Mouse (Mus musculus): ENCODE measurements around the gene Rhcg. TPM values are rescaled to one million over a fixed set of nuclear protein-coding genes. Genes with fewer than 3 reads are reported as not detected.
A peak's percentile ranks its signal among the peaks of the same experiment; 100 is the strongest.

Rhcg gene
- total RNA-seq (2014; fragmentation: Nextera tagmentation): not detected in 2 replicates
- not detected in 2 replicates for total RNA-seq (2017)

DNA sequence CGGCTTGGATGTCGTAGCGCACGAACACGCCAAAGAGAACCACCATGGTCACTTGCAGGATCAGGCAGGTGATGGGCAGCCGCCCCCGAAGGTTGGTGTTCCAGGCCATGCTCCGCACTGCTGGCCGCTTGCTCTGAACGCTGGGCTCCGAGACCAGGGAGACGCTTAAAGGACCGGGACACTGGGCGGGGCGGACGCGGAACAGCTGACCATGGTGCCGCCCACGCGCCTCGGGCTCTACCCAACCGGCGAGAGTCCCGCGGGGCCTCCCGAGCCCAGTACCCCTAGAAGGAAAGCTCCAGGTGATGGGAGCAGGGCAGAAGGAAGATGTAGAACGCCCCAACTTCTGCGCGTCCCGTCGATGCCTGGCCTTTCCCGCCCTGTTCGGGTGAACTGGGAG is at the start of gene Rhcg:
Rhcg (minus strand) TSS at position 240 of the 400 bp plus-strand sequence.
- ATAC-seq (replicated peaks; ENCODE audit: low FRiP score, low TSS enrichment, poor library complexity, severe bottlenecking): no peak

DNA sequence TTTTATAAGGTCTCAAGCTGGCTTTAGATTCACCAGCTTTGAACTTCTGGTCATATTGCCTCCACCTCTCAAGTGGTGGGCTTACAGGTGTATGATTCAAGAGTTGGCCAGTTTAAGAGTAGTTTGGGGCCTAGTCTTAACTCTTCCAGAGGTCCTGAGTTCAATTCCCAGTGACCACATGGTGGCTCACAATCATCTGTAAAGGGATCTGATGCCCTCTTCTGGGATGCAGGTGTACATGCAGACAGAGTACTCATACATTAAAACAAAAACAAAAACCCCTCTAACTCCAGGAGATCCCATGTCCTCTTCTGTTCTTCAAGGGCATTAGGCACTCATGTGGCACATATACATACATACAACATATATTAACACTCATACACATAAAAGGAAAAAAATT is 49.2 kb upstream of the Rhcg start:
- no peak for ATAC-seq (replicated peaks; ENCODE audit: low FRiP score, low TSS enrichment, poor library complexity, severe bottlenecking)

DNA sequence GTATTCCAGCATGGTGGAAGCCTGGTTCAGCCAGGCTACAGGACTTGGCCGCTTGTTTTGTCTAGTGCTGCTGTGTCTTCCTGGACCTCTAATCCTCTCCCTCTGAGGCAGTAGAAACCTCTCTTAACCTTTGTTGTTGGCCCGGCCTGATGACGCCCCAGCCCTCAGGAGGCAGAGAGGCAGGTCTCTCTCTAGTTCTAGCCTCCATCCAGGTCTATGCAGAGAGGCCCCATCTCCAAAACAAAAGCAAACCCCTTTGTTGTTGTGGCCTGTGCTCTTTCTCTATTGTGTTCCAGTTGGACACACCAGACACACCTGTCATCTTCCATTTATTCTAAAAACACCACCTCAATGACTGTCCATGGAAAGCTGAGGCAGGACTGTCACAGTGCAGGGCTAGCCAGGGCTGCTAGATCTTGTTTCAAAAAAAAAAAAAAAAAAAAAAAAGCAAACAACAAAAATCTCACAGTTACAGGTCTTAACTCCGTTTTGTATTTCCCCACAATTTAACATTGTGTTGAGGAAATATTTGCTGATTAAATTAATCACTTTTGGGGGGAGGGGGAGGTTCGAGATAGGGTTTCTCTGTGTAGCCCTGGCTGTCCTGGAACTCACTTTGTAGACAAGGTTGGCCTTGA is 43.9 kb upstream of the Rhcg start:
- no peak for ATAC-seq (replicated peaks; ENCODE audit: low FRiP score, low TSS enrichment, poor library complexity, severe bottlenecking)

DNA sequence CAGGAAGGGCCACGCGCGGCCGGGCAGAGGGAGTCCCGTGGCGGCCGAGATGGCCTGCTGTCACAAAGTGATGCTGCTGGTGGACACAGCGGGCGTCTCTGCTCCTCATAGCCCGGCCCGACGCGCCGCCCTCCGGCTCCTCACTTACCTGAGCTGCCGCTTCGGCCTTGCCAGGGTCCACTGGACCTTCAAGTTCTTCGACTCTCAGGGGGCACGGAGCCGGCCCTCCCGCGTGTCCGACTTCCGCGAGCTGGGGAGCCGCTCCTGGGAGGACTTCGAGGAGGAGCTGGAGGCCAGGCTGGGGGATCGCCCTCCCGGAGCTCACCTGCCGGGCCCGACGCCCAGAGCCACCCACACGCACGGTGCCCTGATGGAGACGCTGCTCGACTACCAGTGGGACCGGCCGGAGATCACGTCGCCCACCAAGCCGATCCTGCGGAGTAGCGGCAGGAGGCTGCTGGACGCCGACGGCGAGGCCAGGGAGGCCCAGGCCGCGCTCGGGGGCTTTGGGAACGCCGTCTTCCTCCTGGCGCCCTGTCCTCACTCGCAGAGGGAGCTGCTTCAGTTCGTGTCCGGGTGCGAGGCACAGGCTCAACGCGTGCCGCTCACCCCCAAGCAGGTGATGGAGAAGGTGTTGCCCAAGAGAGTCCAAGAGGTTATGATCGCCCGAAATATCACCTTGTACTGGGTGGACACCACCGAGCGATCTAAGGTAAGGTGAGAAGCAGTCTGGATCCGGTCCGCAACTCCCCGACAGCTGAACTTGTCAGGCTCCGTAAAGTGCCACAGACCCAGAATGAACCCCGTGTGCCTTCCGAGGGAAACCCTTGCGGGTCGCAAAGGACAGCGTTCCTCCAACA is 43.1 kb upstream of the Rhcg start:
- no peak; the same call in 1 of the 2 replicates for ATAC-seq (replicated peaks; ENCODE audit: low FRiP score, low TSS enrichment, poor library complexity, severe bottlenecking)

DNA sequence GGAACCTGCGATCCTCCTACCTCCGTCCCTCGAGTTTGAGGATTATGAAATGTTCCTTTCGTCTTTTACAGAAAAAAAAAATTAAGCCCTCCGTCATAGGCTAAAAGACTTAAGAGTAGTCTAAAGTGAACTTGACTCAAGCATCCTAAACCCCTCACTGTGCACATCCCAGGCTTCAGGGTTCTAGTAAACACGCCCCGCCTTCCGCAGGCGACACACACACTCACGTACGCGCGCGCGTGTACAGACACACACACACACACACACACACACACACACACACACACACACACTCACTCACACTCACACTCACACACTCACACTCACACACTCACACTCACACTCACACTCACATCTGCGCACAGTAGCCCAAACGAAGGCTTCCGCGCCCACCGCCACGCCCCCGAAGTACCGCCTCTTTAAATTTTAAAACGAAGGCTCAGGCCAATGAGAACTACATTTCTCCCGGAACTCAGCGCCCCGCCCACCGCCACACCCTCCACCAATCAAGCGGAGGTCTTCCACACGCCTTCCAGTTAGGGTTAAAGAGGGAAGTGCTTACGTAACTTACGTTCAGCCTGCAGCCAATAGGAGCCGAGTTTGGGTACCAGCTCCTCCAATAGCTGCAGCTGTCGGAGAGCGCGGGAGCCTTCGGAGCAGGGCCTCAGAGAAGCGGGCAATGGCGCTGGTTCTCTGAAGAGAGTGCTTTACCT is 42.3 kb upstream of the Rhcg start, which contains the start of gene Ticrr:
Ticrr (plus strand) TSS at position 619 of the 713 bp plus-strand sequence.
- ATAC-seq (replicated peaks; ENCODE audit: low FRiP score, low TSS enrichment, poor library complexity, severe bottlenecking): peak; percentile 99

DNA sequence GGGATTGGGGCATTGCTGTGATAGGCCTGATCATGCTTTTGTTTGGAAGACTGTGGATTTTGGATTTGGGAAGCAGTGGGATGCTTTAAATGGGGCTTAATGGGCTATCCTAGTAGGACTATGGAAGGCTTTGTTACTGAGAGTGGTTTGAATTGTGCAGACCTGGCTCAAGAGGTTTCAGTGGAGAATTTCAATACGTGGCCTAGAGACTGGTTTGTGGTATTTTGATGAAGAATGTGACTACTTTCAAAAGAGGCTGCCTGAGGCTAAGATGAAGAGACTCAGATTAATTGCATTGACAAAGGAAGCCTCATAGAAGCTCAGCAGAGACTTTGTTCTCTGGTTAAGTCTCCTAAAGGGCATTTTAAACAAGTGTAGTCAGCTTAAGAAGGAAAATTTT is 37.1 kb upstream of the Rhcg start:
- ATAC-seq (replicated peaks; ENCODE audit: low FRiP score, low TSS enrichment, poor library complexity, severe bottlenecking): no peak

DNA sequence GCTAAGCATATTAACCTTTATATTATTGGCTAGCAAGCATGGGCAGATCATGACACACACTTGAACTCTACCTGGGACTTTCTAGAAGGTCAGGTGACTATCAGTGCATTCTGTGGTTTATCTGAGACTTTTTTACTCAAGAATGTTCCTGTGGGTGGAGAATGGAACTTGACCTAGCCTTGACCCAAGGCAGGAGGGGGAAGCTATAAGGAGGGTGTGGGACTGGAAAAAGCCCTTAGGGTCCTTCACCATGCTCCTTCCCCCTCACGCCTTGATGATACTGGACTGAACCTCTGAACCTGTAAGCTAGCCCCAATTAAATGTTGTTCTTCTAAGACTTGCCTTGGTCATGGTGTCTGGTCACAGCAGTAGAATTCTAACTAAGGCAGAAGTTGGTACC is 36.7 kb upstream of the Rhcg start:
- no peak for ATAC-seq (replicated peaks; ENCODE audit: low FRiP score, low TSS enrichment, poor library complexity, severe bottlenecking)

DNA sequence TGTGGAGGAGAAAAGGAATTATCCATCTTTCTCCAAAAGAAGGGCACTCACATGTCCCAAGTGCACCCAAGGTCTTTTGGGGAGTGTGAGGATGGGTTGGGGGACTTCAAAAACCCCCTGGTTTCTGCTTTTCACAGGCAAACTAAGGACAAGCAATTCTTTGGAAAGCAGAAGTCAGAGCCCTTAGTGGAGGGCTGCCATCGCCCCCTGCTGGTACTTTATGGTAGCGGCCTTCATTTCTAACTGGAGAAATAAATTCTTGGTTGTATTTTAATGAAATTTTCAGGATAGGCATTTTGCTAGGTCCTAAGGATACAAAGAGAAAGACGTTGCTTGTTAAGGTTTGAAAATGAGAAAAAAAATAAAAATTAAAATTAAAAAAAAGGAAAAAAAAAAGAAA is 31.5 kb upstream of the Rhcg start:
- no peak for ATAC-seq (replicated peaks; ENCODE audit: low FRiP score, low TSS enrichment, poor library complexity, severe bottlenecking)

DNA sequence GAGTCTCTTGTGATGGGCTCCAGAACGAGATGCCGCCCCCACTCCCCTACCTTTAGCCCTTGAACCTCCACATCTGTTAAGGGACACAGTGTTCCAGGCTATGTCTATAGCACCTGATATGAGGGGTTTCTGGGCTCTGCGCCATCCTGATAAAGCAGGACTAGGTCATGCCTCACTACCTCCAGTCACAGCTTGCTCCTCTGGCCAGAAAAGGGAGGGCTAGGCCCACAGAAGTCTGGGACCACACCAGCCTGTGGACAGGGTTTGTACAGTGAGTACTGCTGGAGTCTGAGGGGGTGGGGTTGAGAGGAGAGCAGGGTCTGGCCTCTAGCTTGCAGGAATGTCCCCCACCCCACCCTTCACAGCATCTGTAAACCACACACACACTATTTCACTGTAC is 29.8 kb upstream of the Rhcg start:
- no peak for ATAC-seq (replicated peaks; ENCODE audit: low FRiP score, low TSS enrichment, poor library complexity, severe bottlenecking)

DNA sequence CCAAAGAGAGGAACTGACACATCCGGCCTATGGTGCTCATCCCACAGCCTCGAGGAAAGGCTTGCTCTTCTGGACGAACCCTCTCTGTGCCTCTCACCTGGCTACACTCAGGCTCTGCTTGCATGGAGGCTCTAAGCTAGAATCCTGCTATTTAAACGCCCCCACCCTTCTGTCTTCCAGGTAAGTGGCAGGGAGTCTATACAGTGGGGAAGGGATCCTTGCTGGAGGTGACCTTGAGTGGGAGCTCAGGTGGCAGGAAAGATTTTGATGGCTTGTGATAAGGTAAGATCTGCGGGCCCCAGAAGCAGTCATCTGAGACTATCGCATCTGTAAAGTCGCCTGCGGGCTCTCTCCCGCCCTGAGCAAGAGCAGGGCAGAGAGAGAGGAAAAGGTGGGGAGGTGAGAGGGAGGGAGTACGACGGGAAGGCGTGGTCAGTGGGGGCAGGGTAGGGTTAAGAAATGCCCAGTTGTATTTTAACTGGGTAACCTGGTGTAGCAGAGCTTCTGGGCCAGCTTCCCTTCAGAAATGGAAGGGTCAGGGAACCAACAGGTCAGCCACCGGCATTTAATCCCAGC is 14.4 kb upstream of the Rhcg start:
- ATAC-seq (replicated peaks; ENCODE audit: low FRiP score, low TSS enrichment, poor library complexity, severe bottlenecking): no peak

DNA sequence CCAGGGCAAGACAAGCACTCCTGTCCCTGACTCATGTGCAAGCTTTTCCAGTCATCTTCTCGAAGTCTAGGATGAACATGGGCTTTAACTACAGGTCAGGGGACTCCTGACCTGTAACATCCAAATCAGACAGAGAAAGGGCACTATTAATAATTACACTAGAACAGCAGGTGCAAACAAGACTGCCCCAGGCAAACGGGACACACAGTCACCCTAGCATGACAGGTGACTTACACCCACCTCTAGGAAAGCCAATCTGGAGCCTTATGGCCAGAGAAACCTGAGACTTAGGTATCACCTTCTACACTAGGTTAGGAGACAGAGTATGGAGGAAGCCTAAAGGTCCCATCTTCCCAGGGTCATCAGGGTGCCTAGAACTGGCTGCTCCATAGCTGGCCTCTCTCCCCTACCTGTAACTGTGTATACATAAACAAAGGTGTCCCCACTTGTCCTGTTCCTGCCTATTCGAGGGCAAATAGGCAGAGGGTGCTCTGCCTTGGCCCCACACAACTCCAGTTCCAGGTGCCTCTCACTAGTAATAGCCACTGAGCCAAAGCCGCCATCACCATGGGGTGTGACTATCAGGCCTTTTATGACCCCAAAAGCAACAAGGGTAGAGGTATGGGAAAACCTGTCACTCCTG is 10.9 kb upstream of the Rhcg start:
- no peak for ATAC-seq (replicated peaks; ENCODE audit: low FRiP score, low TSS enrichment, poor library complexity, severe bottlenecking)

DNA sequence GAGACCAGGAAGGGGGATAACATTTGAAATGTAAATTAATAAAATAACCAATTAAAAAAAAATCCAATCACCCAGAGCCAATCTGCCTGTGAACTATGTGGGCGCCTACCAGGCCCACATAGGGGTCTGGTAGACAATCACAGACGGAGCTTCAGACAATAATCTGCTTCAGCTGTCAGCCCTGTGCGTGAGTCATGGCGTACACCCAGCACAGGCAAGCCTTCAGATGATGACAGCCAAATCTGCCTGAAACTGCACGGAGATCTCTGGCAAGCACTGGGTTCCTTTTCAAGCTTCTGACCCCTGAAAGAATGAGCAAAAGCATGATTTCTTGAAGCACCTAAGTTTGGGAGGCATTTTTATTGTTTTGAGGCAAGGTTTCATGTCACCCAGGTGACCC is 8.7 kb upstream of the Rhcg start:
- no peak for ATAC-seq (replicated peaks; ENCODE audit: low FRiP score, low TSS enrichment, poor library complexity, severe bottlenecking)

DNA sequence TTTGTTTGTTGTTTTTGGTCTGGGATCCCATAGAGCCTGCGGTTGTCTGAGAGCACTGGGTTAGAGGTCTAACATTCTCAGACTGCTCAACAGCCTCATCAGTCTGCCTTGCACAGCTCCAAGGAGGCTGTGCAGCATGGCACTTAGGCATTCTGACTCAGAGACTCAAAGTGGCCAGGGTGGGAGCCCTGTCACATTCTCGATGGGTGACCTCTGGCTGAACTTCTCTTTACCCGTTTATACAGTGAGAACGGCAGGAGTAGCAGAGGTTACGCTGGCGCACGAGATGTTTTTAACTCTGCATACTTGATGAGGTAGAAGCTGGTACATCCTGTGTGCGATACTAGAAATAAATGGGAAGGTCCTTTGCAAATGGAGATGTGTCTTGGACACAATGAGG is 5.6 kb upstream of the Rhcg start:
- ATAC-seq (replicated peaks; ENCODE audit: low FRiP score, low TSS enrichment, poor library complexity, severe bottlenecking): no peak

DNA sequence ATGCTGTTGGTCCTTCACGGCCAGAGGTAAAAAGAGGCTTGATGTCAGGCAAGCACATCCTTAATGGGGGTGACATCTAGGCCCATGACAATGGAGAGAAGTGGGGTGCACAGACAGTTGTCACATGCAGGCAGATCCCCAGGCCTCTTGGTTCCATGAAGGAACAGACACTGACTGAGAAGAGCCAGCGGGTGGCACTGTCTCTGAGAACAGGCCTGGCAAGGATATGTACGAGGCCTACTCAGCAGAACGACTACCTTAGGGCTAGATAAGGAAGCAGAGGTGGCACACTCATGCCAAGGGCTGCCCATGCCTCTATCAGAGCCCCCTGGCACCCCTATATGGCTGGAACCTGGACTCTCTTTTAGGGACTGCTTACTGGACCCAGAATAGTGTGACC is 2.0 kb upstream of the Rhcg start:
- no peak for ATAC-seq (replicated peaks; ENCODE audit: low FRiP score, low TSS enrichment, poor library complexity, severe bottlenecking)

DNA sequence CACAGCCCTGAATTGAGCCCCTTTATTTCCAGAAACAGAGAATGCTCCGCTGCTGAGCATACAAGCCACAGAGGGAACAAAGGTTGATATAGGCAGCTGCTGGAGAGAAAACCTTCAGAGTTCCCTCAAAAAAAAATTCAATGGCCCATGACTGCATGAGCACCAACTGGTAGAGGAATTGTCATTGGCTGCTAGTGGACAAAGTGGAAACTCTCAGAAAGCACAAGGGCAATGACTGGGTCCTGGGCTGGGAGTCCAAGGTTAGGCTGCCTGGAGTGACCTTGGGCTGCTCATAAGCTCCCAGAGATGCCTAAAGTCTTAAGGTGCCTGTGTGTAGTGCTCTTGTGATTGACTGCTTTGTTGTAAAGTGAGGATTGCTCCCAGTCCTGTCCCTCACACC is 1.5 kb downstream of the Rhcg start:
- no peak for ATAC-seq (replicated peaks; ENCODE audit: low FRiP score, low TSS enrichment, poor library complexity, severe bottlenecking)

DNA sequence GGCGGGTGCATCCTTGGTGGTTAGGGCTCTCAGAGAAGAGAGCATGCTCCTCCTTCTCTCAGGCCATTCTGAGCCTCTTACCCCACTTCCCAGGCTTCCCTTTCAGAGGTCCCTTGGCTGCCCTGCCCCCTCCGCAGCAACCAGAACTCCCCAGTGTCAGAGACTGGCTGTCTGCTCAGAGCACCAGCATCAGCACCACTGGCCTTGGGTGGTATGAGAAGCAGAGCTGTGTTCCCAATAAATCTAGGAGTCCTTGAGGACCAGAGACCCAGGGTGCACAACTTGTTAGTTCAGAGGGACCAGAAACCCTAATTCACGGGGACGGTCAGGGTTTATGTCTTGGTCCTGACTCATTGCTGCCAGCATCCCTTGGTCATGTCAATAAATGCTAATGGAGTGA is 2.4 kb downstream of the Rhcg start:
- no peak for ATAC-seq (replicated peaks; ENCODE audit: low FRiP score, low TSS enrichment, poor library complexity, severe bottlenecking)

DNA sequence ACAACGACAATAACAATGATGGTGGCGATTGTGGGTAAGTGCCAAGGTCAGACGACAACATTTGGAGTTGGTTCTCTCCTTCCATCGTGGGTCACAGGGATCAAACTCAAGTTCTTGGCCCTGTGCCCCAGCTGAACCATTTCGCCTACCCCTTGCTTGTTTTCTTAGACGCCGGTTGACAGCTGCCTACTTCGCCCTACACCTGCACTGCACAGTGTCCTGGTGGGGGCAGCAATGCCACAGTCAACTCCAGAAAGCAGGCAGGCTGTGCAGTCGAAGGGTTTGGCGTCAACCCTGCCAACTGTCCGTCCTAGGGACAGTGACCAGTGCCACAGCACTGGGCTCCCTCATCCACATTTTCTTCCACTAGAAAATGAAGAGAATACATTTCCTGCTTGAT is 4.1 kb downstream of the Rhcg start:
- ATAC-seq (replicated peaks; ENCODE audit: low FRiP score, low TSS enrichment, poor library complexity, severe bottlenecking): no peak

DNA sequence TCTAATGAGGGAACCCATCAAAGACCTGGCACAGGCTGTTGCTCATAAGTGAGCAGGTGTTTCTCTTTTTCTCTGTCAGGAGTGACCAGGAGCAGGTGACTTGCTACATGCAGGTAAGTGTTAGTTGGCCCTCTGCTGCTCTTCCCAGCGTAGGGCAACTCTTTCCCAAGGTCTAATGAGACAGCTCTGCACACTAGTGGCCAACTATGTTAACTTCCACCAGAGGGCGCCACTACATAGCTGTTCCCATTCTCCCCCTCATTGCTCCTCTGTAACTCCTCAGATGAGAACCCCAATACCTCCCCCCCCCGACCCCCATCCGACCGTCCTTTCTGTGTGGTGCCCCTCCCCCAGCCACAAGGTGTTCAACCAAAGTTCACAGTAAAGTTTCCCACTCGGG is 4.7 kb downstream of the Rhcg start:
- ATAC-seq (replicated peaks; ENCODE audit: low FRiP score, low TSS enrichment, poor library complexity, severe bottlenecking): peak; percentile 60; the same call in 1 of the 2 replicates

DNA sequence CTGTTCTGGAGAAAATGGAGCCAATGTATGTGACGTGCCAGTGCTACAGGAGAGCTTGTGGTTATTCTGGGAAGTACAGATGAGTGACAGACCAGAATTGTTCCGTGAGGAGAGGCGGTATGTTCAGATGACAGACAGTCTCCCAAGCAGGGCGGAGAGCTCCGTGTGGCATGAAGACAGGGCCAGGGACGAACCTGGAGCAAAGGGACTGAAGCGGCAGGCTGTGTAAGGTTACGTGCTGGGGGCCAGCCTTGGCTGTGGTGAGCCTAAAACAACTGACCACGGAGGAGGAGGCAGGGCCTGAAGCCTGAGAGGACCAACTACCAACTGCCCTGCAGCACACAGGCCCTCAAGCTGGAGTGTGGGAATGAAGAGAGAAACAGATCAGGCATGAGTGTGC is 5.6 kb downstream of the Rhcg start:
- no peak for ATAC-seq (replicated peaks; ENCODE audit: low FRiP score, low TSS enrichment, poor library complexity, severe bottlenecking)

Measured in megakaryocyte-erythroid progenitor cell, adult 5-6 weeks (primary cell).